Mouse (Mus musculus): Measurements from ENCODE around the gene Traf5.

DNA sequence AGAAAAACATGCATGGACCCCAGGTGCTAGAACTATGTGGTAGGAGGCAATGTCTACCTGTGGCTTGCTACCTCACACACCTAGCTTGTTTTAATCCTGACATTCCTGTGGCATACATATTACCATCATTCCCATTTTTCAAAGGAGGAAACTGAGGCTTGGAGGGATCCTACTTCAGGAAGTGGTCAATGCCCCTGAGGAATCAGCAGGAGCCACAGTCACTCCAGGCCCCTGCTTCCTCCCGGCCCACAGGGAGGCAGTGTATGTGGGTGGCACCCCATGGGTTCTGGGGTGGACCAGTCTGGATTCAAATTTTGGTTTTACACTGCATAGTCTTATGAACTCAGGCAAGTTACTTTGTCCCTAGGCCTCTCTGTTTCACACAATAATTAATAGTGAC lies 13.2 kb downstream of the Traf5 start:
- TF ChIP-seq CTCF (IDR thresholded peaks at IDR 0.05; ENCODE audit: borderline replicate concordance, insufficient read depth, low read length), result no peak
- TF ChIP-seq POLR2A (IDR thresholded peaks at IDR 0.05; ENCODE audit: low read depth, low read length), result no peak

All from embryonic fibroblast, embryonic 13.5 days (primary cell).